Mouse (Mus musculus): ENCODE results near the gene Tagln3.

GRCm38 (mm10) chr16:45743591-45744144, 19.3 kb upstream of the Tagln3 start:
- TF ChIP-seq CTCF (IDR thresholded peaks at IDR 0.05; ENCODE audit: low read depth) (no peak; the same call in 1 of the 2 replicates), EP300 (optimal IDR thresholded peaks at IDR 0.05) (no peak)
